In genomic region chr9:107677819-107678526, GRCm38 (mm10) we compare ENCODE assay signal across 8 mouse cellular contexts. TPM values are rescaled to one million over a fixed set of nuclear protein-coding genes. Genes with fewer than 3 reads are reported as not detected.
DNase-seq lines count a peak whose midpoint lies in the region; ATAC-seq and TF ChIP-seq lines count a peak whose summit lies in the region.
"Not testable (repeated sequence)": the region's sequence is repeated elsewhere in the genome, so short reads cannot be mapped to it uniquely, and the experiment has no call there.
"Had no signal": no experiment of that assay in that cellular context is flagged by ENCODE, and none has a peak within 500 bp of the region (broad histone marks: within the 10 kb centered on the region; RNA-seq: fewer than 3 reads in every experiment).

No protein-coding gene starts in this region.

- peak; percentile 42 for DNase-seq in Patski (ENCODE audit: low read depth, low spot score)
- DNase-seq in cerebellum, adult 9-10 months, result peak; percentile 88
- peak; percentile 60 to 94 for DNase-seq in frontal cortex, adult 2 months (ENCODE audit: extremely low spot score in 1 of 2, low spot score in 1 of 2)
- peak; percentile 74 to 80 for DNase-seq in left cerebral cortex, adult 2 months (ENCODE audit: extremely low spot score in 1 of 2, low spot score in 2 of 2)
- peak; percentile 95 for DNase-seq in lung, postnatal 36 days
- DNase-seq in right cerebral cortex, postnatal 25 days, result peak; percentile 46

- CTCF ChIA-PET in Patski (lab: Charles Lee), result interaction anchor here (0.6 to 5.2 kb wide), 6 partner anchors 31 to 68 kb away, joined by 3 to 61 read pairs (median 7); no protein-coding TSS in a partner anchor

- in situ Hi-C loops in Patski (cut with MboI; ENCODE audit: low pct_unique_long_range_greater_than_20kb), result loop anchor here (5.0 kb wide), 2 partner anchors 36 to 71 kb away; partner anchors contain the start of gene Sema3b

- not testable (repeated sequence) for ATAC-seq in Patski
- peak; percentile 39 for ATAC-seq in inflammation-experienced regulatory T-cells, adult 6 months

- H3K27ac ChIP-seq in left cerebral cortex, adult 2 months, result not testable (repeated sequence)

- POLR2A ChIA-PET in Patski (lab: Charles Lee), result interaction anchor here (2.1 kb wide), 1 partner anchor 33 kb away, joined by 13 read pairs; no protein-coding TSS in a partner anchor

- H3K27me3 ChIP-seq in Patski, result not testable (repeated sequence)

- not testable (repeated sequence) for H3K4me3 ChIP-seq in left cerebral cortex, adult 2 months

- intact Hi-C loops in left cerebral cortex, adult 2 months (cut with DNase I), result loop anchor here (1.0 to 2.0 kb wide), 2 partner anchors 31 to 76 kb away; no protein-coding TSS in a partner anchor

- TF ChIP-seq CTCF in Patski (IDR thresholded peaks at IDR 0.05), result not testable (repeated sequence)
- TF ChIP-seq CTCF in left cerebral cortex, adult 2 months (IDR thresholded peaks at IDR 0.05), result peak; percentile 70

RNA-seq across cellular contexts. Expression of gene Gnat1, which starts 1.5 kb away (rescaled TPM):
- polyA plus RNA-seq in Patski (2021), result 2.2 TPM
- polyA plus RNA-seq in frontal cortex, adult 2 months (2012; rRNA removed), result 0.15 and 0.28 TPM in 2 replicates
- polyA plus RNA-seq in inflammation-experienced regulatory T-cells, adult 6 months (2017; shearing (Covaris generic)), result 1 to 10 TPM in 1 of 3 experiments, under 1 TPM in 1, not detected in 1; 0.58 to 1.1 TPM
- under 1 TPM in 1 of 2 experiments, not detected in 1; 0.18 TPM for total RNA-seq in left cerebral cortex, adult 2 months (2021)
- total RNA-seq: hematopoietic stem cell, adult 5-6 weeks had no signal

RNA-seq across cellular contexts. Expression of gene Slc38a3, which starts 8.6 kb away (rescaled TPM):
- polyA plus RNA-seq in Patski (2021), result 0.13 TPM
- polyA plus RNA-seq in frontal cortex, adult 2 months (2012; rRNA removed), result 256 and 260 TPM in 2 replicates
- not detected for polyA plus RNA-seq in inflammation-experienced regulatory T-cells, adult 6 months (2017; shearing (Covaris generic))
- 10 to 100 TPM; 74.7 to 76.2 TPM for total RNA-seq in left cerebral cortex, adult 2 months (2021)
- total RNA-seq: hematopoietic stem cell, adult 5-6 weeks had no signal

RNA-seq across cellular contexts. Expression of gene Sema3f, which starts 32.3 kb away (rescaled TPM):
- 272 TPM for polyA plus RNA-seq in Patski (2021)
- 21.2 and 22.3 TPM in 2 replicates for polyA plus RNA-seq in frontal cortex, adult 2 months (2012; rRNA removed)
- polyA plus RNA-seq in inflammation-experienced regulatory T-cells, adult 6 months (2017; shearing (Covaris generic)), result not detected
- total RNA-seq in left cerebral cortex, adult 2 months (2021), result 10 to 100 TPM; 17.3 to 17.7 TPM

RNA-seq across cellular contexts. Expression of gene Gnai2, which starts 42.8 kb away (rescaled TPM):
- polyA plus RNA-seq in Patski (2021), result 592 TPM
- 334 and 351 TPM in 2 replicates for polyA plus RNA-seq in frontal cortex, adult 2 months (2012; rRNA removed)
- 100 to 1,000 TPM; 136 to 264 (median 154) TPM for polyA plus RNA-seq in inflammation-experienced regulatory T-cells, adult 6 months (2017; shearing (Covaris generic))
- 100 to 1,000 TPM; 201 to 213 TPM for total RNA-seq in left cerebral cortex, adult 2 months (2021)

Comparison
In these comparisons a context has a peak if more than half of its experiments do, and no peak if none do; other contexts are left out.
1. DNase-seq: peak in every context shown above with its lines; median percentile 95 in lung, postnatal 36 days; 88 in cerebellum, adult 9-10 months; 77 in frontal cortex, adult 2 months; 77 in left cerebral cortex, adult 2 months; 46 in right cerebral cortex, postnatal 25 days; 42 in Patski.
2. RNA of gene Slc38a3, which starts 8.6 kb away (polyA plus RNA-seq): 256 to 260 TPM in frontal cortex, adult 2 months; 0.13 TPM in Patski (single experiment) and not detected in inflammation-experienced regulatory T-cells, adult 6 months; every median in the first group is over 100 times any median in the second.
3. RNA of gene Sema3f, which starts 32.3 kb away (polyA plus RNA-seq): 272 TPM in Patski (single experiment) and 21.2 to 22.3 TPM in frontal cortex, adult 2 months; not detected in inflammation-experienced regulatory T-cells, adult 6 months; every median in the first group is over 10 times any median in the second.